Mouse (Mus musculus) left cerebral cortex, postnatal 14 days (tissue): Measurements from ENCODE around the gene 2300002M23Rik. TPM values are rescaled to one million over a fixed set of nuclear protein-coding genes. Genes with fewer than 3 reads are reported as not detected.
A peak's percentile ranks its signal among the peaks of the same experiment; 100 is the strongest.

Experiments
- DNase-seq, 2 experiments: peaks; one replicate each; pipeline ENCODE4 v3.0.0; 2021 to 2022; ENCODE audit warnings: low spot score in 2 of 2, mixed read lengths in 1 of 2
- intact Hi-C: fragments of 180-260 bp; cut with DNase I; formaldehyde crosslinking; loops from one replicate; pipeline ENCODE4 v1.15.1; 2025
- total RNA-seq, 2 experiments: library from RNA; stranded (reverse); gene quantifications; 2 replicates each; pipeline ENCODE4 v1.2.3; 2021

2300002M23Rik gene
- total RNA-seq, 2 experiments from 2014 or later, result not detected

DNA sequence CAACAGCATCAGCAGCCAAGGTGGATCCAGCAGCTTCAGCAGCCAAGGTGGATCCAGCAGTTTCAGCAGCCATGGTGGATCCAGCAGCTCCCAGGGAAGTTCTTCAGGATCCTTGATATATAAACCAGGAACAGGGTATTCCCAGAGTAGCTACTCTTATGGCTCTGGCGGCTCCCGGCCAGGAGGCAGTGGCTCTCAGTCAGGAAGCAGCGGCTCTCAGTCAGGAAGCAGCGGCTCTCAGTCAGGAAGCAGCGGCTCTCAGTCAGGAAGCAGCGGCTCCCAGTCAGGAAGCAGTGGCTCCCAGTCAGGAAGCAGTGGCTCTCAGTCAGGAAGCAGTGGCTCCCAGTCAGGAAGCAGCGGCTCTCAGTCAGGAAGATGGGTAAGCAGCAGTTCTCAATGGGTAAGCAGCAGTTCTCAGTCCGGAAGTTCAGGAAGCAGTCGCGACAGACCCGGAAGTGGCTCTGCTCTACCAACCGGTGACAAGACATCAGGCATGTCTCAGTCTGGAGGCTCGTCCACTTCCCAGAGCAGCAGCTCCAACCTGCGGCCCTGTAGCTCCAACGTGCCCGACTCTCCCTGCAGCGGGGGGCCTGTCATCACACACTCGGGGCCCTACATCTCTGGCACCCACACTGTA, 12.4 kb upstream of the 2300002M23Rik start:
- DNase-seq, result no peak
- intact Hi-C loops, result no loop called here

DNA sequence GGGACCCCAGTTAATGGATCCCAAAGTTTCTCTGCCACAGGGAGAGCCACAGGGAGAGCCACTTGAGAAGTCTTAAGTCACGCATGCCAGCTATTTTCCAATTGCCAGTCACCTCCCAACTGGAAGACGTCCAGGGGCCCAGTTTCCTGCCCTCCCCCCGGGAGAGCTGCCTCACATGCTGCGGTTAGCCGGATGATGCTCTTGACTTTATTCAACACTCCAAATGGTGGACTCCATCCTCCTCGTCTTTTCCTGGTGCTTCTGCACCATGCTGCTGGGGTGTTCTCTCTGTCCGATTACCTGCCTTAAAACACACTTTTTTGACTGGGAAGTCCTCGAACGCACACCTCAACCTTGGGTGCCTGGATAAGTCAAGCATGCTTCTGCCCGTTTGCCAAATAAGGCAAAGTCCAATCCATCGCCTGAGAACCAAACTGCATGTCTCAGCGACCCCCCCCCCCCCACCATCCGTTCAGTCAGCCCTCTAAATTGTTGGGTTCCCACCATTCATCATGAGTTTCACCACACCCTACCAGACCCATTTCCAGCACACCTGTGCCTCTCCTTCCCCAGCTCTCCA, 11.0 kb upstream of the 2300002M23Rik start:
- intact Hi-C loops, result no loop called here
- no peak for DNase-seq

- DNase-seq, result peak; percentile 53 to 72
- intact Hi-C loops, result no loop called here
Observed at GRCm38 (mm10) chr17:35556812-35557211, 10.4 kb upstream of the 2300002M23Rik start.

GRCm38 (mm10) chr17:35557351-35557750, 9.9 kb upstream of the 2300002M23Rik start:
- intact Hi-C loops, result no loop called here
- no peak for DNase-seq

DNA sequence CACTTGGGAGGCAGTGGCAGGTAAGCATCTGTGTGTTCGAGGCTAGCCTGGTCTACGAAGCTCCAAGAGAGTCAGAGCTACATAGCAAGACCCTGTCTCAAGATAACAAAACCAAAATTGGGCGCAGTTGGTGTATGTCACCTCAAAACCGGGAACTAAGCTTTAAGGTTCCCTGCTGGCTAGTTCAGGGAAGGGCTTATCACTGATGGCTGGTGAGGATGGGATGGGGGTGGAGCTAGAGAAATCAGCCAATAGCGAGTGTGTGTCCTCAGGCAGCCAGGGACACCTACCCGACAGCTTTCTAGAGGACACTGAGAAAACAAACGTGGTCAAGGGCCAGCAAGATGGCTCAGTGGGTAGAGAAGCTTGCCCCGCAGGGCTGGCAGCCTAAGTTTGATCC, 9.0 kb upstream of the 2300002M23Rik start:
- intact Hi-C loops, result no loop called here

DNA sequence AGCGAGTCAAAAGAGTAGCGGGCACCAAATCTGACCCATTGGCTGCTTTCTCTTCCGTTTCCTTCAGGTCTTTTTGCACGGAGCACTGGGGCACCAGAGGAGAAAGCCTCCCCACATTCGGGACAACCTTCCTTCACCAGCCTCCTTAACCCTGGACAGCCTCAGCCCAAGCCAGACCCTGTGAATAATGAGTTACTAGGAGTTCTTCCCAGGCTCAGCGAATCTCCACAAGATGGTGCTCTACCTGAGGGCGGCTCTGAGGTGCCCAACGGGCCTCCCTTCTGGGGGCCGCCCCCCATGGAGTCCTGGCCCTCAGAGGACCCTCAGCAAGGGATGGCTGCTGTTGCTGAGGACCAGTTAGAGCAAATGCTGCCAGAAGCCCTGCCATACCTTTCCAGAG, 517 bp downstream of the 2300002M23Rik start:
- intact Hi-C loops, result no loop called here
- DNase-seq, result no peak

More for the DNA sequence above, 9.0 kb upstream of the 2300002M23Rik start:
- no peak for DNase-seq

GRCm38 (mm10) chr17:35569091-35569944, 2.1 kb downstream of the 2300002M23Rik start:
- intact Hi-C loops, result no loop called here
- no peak for DNase-seq

DNA sequence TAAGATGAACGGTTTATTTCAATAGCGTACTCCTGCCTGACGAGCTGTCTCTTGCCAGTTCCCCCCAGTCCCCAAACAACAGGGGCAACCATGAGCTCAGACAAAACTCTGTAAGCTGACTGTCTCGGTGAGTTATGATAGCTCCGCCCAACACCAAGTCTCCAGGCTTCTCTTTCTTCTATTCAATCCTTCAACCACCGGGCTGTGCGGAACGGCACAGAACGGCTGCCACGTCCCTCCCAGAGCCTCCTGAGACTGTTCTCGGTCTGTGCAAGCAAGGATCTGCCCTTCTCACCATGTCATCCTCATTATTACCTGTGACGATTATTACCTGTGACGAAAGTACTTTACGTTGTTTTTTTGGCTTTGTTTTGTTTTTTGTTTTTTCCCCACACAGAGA, 3.6 kb downstream of the 2300002M23Rik start:
- intact Hi-C loops, result no loop called here
- no peak for DNase-seq

DNA sequence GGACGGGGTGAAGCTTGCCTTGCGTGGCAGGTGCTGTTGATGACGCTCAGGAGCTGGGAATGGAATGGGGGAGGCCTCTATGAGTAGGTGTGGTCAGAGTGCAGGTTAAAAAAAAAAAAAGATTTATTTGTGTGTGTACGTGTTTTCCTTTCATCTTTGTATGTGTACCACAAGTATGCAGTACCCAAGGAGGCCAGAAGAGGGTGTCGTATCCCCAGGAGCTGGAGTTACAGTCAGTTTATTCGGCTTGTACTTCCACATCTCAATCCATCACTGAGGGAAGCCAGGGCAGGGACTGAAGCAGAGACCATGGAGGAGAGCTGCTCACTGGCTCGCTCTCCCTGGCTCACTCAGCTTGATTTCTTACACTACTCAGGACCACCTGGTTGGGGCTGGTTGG, 4.2 kb downstream of the 2300002M23Rik start:
- no peak for DNase-seq
- intact Hi-C loops, result no loop called here

DNA sequence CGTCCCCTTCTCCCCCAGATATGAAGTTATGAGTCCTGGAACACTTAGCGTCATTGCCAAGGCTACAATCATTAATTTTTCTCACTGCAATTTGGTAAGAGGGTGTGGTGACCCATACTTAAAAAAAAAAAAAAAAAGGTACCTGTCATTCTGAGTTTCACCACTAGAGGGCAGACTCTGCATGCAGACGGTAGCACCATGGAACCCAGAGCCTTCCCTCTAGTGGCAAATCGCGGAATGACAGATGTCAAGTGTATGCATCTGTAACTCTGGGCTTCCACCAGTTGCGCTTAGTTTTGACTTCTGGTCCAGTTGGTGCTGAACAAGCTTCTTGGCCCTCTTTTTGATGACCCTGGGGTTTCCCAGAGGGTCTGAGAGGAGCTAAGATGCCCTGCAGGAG, 11.0 kb downstream of the 2300002M23Rik start:
- intact Hi-C loops, result no loop called here

GRCm38 (mm10) chr17:35582900-35583299, 15.7 kb downstream of the 2300002M23Rik start:
- DNase-seq, result no peak
- intact Hi-C loops, result loop anchor here (5.0 kb wide), 1 partner anchor 154 kb away; no protein-coding TSS in a partner anchor

More for the DNA sequence above, 11.0 kb downstream of the 2300002M23Rik start:
- DNase-seq, result peak; percentile 84 to 85

- intact Hi-C loops, result loop anchor here (2.0 to 5.0 kb wide), 2 partner anchors 80 to 153 kb away; no protein-coding TSS in a partner anchor
- peak; percentile 91 to 93 for DNase-seq
Observed at GRCm38 (mm10) chr17:35584330-35584937, 17.2 kb downstream of the 2300002M23Rik start.

- no peak for DNase-seq
- intact Hi-C loops, result no loop called here
Observed at GRCm38 (mm10) chr17:35587291-35587690, 20.0 kb downstream of the 2300002M23Rik start.

DNA sequence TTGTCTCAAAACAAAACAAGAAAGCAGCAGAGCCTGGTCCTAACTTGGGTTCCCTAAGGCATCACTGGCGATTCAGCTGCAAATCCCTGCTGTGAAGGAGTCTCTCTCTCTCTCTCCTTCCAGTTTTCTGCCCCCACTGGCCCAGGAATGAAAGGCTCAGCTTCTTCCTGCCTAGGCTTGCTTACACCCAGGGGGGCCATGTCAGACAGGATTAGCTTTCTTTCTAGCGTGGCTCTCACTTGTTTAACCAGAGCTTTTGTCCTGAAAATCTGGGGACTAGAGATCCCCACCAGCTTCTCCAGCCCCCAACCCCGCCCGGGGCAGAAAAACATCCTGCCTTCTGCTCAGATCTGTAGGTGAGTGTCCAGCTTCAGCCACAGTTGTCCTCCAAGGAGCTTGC, 21.1 kb downstream of the 2300002M23Rik start:
- intact Hi-C loops, result no loop called here
- DNase-seq, result no peak

- intact Hi-C loops, result loop anchor here (2.0 kb wide), 2 partner anchors 44 to 76 kb away; partner anchors contain the start of gene Vars2
- peak; percentile 88 to 93 for DNase-seq
Observed at GRCm38 (mm10) chr17:35590410-35591218, 23.4 kb downstream of the 2300002M23Rik start.

DNA sequence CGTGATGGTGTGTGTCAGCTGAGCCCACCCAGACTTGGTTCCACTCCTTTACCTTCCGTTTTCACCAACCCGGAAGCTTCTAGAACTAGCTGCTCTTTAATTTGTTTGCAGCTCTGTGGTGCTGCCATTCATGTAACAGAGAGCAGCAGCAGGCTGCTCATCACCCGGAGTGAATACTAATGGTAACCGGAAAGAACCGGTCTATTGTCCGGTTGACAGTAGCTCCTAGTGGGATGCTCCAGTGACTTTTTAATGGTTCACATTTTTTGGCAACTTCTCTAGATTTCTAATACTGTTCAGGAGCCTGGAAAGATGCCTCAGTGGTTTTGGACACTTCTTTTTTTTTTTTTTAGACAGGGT, 23.9 kb downstream of the 2300002M23Rik start:
- no peak for DNase-seq
- intact Hi-C loops, result loop anchor here (2.0 kb wide), 2 partner anchors 44 to 76 kb away; partner anchors contain the start of gene Vars2

DNA sequence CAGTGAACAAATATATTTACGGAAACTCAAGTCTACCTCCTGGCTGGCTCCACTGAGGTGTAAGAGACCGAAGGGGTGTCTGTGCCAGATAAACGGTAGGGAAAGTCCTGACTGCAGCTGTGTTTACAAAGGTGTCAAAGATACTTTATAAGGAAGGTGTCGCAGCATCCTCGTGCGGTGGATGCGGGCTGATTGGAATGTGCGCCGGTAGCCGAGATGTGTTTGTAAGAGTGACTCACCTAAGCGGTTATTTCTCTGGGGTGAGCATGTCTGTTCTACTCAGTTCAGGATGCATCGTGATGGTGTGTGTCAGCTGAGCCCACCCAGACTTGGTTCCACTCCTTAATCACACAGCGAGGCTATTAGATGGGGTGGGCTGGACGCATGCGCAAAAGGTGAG, 24.5 kb downstream of the 2300002M23Rik start:
- intact Hi-C loops, result loop anchor here (2.0 kb wide), 2 partner anchors 43 to 75 kb away; partner anchors contain the start of gene Vars2
- peak in 1 of 2 experiments; percentile 22 for DNase-seq

GRCm38 (mm10) chr17:35592131-35592530, 24.9 kb downstream of the 2300002M23Rik start:
- no peak for DNase-seq
- intact Hi-C loops, result no loop called here

DNA sequence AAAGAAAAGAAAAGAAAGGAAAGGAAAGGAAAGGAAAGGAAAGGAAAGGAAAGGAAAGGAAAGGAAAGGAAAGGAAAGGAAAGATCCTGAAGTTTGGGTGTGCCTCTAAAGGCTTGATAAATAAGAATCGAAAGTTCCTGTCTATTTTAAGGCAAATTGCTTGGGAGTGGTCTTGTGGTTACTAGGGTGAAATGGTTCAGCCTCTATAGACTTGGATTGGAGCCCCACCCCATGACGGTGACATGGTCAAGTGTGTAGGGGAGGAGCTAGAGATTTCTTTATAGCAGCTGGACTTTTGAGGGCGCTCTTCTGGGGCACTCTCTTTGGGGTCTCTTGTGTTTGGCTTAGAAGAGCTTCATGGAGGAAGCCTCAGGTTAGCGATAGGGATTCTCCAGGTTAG, 26.5 kb downstream of the 2300002M23Rik start:
- no peak for DNase-seq
- intact Hi-C loops, result no loop called here
